Mouse (Mus musculus) kidney, postnatal 36 days (tissue): ENCODE measurements around the gene Cct3.
"Not testable (repeated sequence)": the region's sequence is repeated elsewhere in the genome, so short reads cannot be mapped to it uniquely, and the experiment has no call there.

Experiments
- DNase-seq, 2 experiments: peaks; one replicate each; pipeline ENCODE4 v3.0.0; 2021 to 2022; ENCODE audit warnings: mixed read lengths in 2 of 2

Gene Cct3

DNA sequence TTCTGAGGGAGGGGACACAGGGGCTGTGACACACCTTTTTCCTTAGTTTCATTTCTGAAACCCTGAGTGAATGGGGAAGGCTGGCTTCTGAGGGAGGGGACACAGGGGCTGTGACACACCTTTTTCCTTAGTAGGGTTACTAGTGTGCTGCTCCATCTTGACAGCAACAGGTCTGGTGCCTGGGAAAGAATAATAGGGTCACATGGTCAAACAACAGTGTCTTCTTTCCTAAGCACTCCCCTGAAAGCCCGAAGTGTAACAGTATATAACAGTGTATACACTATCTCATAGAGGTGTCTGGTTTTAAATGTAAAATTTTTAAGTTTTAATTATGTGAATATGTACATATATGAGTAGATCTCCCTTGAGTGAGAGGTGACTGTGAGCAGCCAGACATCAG is 1.6 kb upstream of the Cct3 start:
- DNase-seq: not testable (repeated sequence)

DNA sequence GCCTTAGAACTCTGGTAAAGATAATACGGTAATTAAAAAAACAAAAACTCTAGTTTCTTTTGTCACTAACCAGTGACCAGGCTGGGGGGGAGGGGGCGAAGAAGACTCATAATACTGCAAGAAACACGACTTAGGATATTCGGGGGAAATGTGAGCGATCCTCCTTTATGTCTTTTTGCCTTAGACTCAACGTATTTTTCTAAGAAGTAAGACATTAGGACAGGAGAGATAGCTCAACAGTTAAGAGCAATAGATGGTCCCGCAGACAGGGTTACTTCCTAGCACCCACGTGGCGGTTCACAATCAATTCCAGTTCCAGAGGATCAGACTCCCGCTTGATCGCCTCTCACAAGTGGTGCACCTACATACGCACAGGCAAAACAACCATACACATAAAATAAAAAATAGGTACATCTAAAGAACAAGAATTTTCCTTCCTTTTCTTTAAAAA is 781 bp upstream of the Cct3 start:
- no peak for DNase-seq

DNA sequence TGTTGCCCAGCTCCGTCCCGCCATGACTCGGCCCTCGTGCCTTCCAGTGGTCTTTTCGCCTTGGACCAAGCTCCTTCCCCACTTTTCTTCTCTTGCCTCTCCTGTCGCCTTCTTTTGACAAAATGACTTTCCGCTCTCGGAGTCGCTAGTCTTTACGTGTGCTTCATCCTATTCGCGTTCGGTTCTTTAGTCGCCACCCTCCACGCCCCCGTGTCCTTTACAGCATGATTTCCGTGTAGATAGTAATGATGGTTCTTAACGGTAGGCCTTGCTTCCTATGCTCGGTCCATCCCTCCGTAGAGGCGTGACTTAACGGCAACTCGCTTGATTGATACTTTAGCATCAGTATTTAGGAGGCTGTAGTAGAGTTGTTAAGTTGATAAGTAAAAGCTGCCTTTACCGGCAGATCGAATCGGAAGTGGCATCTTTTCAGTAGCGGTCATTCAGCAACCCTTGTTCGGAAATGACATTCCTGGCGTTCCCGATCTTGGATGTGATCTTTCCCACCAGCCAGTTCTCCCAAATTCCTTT is 470 bp downstream of the Cct3 start:
- DNase-seq: peak in 1 of 2 experiments; percentile 7

DNA sequence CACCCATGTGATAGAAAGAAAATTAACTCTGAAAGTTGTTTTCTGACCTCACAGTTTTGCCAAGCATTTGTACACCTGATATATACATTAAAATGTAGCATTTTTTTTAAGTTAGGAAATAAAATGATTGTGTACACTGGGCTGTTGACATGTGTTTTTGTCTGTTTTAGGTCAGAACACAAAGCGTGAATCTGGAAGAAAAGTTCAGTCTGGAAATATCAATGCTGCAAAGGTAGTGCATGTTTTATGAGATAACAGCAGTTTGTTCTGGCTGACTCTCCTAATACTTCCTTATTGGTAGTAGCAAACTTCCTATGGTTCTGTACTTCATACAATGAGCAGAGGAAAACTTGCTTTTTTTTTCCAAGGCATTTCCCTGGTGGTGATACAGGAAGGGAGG is 2.3 kb downstream of the Cct3 start:
- DNase-seq: no peak

DNA sequence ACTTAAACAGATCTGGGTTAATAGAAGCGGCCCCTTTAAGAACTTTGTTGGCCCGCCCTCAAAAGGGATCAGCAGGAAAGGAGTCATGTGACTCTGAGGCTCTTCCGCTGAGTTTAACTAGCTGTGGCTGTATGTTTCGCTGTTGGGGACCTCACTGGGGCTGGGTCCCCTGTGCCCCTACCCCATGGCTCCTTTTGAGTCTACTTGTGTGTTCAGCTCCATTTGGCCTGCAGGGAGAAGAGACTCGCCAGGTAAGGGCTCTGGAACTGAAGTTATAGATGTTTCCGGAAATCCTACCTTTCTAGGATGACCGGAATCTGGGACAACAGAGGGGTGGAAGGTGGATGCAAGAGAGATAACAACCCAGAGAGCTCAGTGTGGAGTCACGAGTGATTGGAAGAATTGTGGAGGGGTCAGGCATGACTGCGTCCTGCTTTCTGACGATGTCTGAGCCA is 28.1 kb downstream of the Cct3 start, which contains the start of gene Glmp:
Gene Glmp (plus strand): TSS at position 73 of the 455 bp plus-strand sequence.
- DNase-seq: peak; percentile 74 to 83

DNA sequence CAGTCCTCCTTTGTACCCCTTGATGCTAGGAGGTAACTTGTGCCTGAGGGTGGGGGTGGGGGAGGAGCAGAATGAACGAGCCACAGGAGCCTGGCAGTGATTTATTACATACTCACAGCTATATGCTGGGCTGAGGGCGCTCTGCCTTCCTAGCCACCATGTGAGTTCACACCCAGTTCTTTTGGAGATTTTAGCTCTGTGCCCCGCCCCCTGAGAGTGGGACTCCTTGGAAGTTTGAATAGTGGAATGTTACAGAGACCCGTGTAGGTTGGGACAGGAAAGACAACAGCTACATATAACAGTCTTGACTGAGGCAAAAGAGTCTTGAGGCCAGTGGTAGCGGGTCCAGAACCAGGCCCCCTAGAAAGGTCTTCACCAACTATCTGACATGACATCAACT is 32.0 kb downstream of the Cct3 start:
- no peak for DNase-seq

DNA sequence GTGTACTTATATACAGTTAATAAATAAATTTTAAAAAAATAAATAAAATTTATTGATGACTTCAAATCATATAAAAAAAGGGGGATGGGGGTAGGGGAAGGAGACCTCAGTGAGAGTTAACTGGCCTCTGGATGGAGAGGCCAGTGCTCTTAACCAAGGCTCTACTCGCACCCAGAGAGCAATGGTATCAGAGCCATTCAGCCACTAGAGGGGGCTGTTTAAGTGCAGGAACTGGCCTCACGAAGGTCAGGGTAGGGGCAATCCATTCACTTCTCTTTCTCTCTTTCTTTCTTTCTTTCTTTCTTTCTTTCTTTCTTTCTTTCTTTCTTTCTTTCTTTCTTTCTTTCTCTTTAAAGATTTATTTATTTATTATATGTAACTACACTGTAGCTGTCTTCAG is 34.4 kb downstream of the Cct3 start:
- DNase-seq: peak; percentile 50 to 76

DNA sequence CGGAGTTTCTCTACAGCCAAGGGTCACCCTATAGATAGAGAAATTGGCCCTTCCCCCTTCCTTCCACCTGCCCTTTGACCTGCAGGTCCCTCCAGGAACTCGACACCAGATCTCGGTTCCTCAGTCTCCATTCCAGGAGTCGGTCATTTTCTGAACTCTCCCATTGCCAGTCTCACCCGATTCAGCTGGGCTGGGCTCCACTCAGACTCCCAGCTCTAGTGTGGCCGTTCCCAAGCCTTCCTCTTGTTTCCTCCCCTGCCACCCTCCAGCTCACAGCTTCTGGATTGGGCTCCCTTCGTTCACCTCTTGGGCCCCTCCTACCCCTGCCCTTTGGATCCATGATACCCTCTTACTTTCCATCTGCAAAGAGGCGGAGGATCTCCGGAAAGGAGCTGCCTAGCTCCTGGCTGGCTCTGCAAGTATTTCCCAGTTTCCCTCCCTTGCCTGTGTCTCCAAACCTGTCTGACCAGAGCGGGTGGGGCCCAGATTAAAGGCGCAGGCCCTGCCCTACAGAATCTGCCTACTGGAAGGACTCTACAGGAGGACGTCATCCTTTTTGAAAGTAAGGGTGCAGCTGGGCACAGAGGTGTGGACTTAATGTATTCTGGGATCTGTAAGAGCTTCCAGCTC is 37.2 kb downstream of the Cct3 start:
- DNase-seq: peak; percentile 40 to 53

DNA sequence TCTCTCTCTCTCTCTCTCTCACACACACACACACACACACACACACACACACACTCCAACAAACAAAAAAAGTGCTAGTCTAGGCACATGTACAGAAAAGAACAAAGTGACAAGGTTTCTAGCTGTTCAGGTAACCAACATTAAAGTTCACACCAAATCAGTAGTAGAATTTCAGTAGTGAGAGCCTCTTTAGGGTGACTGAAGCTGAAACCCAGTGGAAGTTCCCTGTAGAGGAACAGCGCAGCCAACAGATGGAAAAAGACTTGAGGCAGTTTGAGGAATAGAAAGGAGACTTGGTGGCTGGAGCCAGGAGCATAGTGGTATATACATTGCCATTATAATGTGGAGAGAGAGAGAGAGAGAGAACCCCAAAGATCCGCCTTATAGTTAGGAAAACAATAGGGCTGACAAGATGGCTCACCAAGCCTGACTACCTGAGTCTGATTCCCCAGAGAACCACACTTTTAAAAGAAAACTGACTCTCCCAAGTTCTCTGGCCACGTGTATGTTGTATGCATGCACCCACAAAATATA is 38.1 kb downstream of the Cct3 start:
- DNase-seq: no peak

DNA sequence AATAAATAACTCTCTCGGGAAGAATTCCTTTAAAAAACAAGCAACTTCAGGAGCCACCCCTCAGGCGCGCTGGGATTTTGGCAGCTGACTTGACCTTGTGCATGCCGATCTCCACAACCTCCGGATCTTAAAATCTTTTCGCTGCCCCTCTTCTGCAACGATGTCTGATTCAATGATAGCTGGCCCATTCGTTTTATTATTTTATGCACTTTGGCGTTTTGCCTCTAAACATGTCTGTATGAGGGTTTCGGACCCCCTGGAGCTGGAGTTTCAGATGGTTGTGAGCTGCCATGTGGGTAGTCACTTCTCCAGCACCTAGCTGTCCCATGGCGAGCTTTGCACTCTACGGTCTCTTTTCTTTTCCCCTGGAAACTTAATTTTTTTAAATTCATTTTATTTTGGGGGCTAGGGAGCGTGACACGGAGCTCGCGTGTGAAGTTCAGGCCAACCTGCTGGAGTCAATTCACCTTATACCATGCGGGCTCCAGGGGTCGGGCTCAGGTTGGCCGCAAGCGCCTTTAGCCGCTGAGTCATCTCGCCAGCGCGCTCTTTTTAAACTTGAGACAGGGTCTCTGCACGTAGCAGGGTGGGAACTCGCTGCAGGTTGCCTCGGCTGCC is 38.6 kb downstream of the Cct3 start:
- DNase-seq: peak in 1 of 2 experiments; percentile 51

DNA sequence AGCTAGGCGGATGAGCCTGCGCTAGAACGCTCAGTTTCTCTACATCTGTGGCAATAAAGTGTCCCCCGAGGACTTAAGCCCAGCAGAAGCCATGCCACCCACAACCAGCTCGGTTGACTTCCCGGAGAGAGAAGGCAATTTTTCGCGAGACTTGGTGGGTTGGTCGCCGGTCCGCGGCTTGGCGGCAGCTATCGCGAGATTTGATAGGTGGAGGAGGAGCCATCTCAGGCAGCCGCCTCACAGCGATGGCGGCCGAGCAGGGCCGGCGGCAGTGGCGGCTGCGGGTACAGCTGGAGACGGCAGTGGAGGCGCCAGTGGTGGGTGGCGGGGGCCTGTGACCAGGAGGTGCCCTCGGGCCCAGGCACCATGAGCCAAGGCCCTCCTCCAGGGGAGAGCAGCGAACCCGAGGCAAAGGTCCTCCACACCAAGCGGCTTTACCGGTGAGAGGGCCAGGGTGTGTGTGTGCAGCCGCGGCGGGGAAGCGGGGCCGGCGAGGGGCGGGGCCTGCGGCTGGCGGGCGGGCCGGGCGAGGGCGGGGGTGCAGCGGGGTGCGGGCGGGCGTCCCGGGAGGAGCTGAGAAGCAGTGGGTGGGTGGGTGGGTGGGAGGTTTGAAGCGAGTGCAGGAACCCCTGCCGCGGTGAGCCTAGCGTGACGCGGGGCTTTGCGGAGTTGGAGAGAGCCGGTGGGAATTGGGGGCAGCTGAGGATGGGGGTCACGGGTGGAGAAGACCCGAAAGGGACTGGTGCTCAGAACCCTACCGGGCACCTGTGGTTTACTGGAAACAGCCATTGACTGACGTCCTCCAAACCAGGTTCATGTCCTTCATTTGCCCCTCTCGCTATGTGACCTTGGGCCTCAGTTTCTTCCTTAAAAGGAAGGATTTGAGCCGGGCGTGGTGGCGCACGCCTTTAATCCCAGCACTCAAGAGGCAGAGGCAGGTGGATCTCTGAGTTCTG is 39.4 kb downstream of the Cct3 start, which contains the start of the genes Tmem79 and Smg5:
Gene Tmem79 (minus strand): TSS at position 91 of the 956 bp plus-strand sequence.
Gene Smg5 (plus strand): TSS at position 203 of the 956 bp plus-strand sequence.
- peak; percentile 97 for DNase-seq

DNA sequence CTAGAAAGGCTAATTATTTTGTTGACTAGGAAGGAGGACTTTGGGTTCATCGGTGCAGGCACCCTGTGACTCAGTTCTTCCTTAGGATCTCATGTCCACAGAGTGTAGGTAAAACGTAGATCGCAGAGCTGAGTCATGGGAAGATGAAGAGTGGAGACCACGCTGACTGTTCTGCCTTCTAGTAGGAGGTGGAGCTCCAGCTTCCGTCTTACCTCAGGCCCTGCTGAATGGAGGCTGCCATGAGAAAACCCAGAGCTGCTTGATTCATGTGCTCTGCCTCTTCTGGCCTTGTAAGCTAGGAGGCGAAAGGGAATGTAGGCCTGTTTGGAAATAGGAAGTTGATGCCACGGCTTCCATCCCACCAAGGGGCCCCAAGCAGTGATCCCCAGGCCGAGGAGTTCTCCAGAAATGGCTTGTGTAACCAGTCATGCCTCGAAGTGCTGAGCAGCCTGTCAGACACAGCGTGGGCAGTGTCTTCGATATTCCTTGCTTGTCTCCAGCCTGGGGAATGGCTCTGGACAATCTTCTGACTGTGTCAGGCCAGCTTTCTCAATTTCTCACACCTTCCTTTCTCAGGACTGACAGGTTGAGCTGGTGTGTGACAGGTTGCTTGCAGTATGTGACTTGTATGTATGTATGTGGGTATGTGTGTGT is 40.6 kb downstream of the Cct3 start:
- no peak for DNase-seq

DNA sequence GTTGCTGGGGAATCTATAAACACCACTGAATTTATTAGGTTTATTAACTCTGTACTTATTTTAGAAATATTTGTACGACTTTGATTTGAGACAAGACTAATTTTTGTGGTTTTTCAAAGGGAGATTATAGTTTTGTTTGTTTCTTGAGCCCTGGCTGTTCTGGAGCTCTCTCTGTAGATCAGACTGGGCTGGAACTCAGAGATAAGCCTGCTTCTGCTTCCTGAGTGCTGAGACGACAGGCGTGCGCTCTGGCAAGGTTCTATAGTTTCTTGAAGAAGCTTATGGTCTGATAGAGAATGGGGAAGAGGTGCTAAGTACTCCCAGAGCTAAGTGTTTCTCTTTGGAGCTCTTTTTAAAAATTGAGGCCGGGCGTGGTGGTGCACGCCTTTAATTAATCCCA is 41.4 kb downstream of the Cct3 start:
- no peak for DNase-seq

DNA sequence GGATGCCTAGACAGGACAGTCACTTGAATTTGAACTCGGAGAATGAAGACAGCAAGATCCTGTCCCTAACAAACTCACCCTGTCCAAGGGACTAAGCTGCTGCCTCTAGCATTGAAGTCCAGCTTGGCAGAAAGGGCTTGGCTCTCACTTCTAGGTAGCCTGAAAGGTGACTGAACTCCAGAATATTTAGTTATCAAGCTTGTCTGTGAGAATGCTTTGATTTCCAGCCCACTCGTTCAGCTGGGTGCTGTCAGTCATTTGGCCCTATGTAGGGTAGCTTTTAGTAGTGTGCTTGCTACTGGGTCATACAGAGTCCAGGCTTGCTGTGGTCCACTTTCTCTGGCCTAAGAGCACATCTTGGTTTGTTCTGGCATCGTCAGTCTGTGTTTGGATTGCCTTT is 42.1 kb downstream of the Cct3 start:
- DNase-seq: no peak

DNA sequence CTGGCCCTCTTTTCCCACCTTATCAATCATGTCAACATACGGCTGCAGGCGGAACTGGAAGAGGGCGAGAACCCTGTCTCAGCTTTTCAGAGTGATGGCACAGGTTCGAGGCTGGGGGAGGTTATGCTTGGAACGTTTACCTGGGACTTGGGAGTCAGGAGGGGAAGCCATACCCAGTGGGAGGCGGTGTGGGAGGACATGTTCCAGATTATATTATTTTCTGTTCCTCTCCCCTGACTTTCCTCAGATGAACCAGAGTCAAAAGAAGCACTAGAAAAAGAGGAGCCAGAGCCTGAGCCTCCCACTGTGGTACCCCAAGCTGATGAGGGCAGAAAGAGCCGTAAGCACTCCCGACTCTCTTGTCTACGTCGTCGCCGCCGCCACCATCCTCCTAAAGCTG is 53.8 kb downstream of the Cct3 start:
- DNase-seq: no peak

DNA sequence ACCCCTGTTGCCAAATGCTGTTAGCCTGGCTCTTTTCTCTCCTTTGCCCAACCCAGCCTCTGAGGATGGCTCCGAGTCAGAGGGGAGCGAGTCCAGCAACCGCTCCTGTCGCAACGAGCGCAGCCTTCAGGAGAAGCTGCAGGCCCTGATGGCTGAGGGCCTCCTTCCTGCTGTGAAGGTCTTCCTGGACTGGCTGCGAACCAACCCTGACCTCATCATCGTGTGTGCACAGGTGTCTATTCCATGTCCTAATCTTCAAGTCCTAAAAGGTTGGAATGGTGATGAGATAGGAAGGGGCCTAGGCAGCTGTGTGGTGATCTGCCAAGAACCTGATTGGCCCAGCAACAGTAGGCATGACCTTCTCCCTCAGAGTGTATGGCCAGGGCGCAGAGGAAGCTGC is 56.0 kb downstream of the Cct3 start:
- DNase-seq: no peak

DNA sequence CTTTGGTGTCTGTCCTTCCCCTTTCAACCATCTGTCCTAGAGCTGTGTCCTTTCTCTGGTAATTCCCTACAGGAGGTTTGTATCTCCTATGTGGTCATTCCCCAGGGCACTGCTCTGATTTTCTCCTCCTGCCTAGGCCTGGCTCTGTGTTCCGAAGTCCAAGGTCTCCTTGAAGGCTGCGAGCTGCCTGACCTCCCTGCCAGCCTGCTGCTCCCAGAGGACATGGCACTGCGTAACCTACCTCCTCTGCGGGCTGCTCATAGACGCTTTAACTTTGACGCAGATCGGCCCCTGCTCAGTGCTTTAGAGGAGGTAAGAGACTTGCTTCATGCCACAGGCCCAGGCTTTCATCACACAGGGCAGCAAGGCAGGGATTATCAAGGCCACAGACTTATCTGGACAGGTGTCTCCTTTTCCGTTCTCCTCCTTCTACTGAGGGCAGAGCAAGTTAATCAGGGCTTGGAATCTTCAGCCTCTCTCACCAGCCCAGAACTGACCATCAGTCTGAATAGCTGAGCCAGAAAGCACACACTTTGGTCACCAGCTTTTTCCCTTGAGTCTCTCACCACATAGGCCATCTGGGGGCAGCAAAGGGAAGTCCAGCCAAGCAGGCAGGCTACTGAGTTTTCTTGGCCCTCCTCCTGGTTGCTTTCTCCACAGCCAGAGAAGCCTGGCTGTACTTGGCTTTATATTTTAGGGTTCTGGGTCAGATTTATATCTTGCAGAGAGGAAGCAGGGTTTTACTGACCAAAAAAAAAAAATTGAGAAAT is 57.7 kb downstream of the Cct3 start:
- peak; percentile 48 to 55 for DNase-seq

DNA sequence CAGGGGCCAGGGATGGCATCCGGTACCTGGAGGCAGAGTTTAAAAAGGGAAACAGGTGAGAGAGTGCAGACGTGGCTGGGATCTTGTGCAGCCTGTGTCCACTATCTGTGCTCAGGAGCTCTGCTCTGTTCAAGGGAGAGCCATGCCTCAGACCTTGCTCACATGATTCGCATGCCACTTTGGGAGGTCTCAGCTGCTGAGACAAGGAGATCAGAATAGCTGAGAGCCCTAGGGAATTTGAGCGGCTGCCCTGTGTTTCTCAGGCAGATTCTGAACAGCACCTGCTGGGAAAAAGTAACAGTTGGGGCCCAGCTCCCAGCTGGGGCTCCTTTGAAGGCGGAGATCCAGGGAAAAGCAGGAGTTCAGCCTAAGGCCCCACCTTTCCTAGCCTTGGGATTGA is 62.7 kb downstream of the Cct3 start:
- no peak for DNase-seq

DNA sequence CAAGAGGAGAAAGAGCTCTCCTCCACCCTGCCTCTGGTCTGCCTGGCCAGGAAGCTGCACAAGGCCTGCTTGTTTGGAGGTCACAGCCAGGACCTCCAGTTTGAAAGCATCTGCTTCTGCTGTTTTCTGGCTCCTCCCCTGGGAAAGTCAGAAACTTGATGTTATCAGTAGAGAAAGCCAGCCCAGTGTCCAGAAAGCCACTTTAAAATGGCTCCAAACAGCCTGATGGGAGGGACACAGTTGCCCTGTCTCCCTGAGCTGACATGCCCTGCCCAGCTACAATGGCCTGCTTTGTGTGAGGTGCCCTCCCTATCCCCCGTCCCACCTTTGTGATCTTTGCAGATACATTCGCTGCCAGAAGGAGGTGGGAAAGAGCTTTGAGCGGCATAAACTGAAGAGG is 63.1 kb downstream of the Cct3 start:
- DNase-seq: no peak

DNA sequence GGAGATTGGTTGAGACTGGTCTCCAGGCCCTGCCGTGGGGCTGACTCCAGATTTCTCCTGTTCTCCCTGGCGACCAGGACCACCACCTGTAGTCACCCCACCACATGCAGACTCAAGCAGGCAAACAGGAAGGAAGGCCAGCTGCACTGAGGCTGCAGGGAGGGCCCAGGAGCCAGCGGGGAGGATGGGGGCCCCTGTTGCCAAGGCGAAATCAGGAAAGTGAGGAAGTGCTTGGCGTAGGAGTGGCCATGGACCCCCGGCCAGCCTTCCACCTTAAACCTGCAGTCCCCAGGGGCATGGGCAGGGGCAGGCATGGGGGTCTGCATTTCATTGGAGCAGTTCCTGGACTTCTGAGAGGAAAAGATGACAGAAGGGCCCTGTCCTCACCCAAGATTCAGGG is 64.2 kb downstream of the Cct3 start:
- no peak for DNase-seq

DNA sequence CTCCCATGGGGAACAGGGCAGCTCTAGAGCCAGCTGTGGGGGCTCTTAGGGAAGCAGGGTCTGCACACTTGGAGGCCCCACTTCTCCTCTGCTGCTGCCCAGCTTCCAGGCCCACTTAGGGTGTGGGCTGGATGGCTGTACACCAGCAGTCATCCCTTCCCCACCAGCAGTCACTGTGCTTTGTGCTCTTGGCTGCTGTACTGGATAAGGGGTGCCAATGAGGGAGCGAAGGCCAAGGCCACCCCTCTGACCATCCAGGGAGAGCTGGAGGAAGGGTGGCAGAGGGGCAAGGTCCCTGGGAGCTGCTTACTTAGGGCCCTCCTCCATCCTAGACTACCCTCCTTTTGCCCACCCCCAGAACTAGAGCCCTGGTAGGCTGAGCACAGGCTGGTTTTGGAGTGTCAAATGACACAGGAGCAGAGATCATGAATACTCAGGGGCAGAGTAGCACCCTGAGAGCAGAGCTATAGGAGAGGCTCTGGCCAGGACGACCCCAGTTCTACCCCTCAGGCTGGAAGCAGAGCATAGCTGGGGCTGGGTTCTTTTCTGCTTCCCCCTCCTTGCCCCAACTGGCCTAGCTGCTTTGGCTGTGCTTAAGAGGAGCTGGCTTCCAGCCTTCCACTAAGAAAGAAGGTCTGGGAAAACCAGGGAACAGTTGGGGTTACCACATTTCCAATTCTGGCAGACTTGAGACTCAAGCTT is 64.8 kb downstream of the Cct3 start:
- DNase-seq: no peak
